Mouse (Mus musculus) C2C12 (cell line): Measurements from ENCODE around the gene Cbr4.

Experiments used
- CTCF ChIP-seq: IDR thresholded peaks from one replicate; pipeline ENCODE4 v1.5.1; 2011; ENCODE audit not compliant: control insufficient read depth, insufficient read depth, insufficient read length
- MAX ChIP-seq: IDR thresholded peaks from one replicate; pipeline ENCODE4 v1.6.1; 2011; ENCODE audit warnings: mild to moderate bottlenecking, control low read depth
- MYOD1 ChIP-seq: IDR thresholded peaks from one replicate; pipeline ENCODE4 v1.6.1; 2011; ENCODE audit warnings: low read depth; ENCODE audit not compliant: control insufficient read depth, insufficient read length

GRCm38 (mm10) chr8:61552755-61553402 is 65.3 kb downstream of the Cbr4 start:
- TF ChIP-seq CTCF: no peak
- TF ChIP-seq MYOD1: no peak
- no peak for TF ChIP-seq MAX
